Mouse (Mus musculus): ENCODE results near the gene Jkamp.

GRCm38 (mm10) chr12:72089802-72090201 lies 4.4 kb downstream of the Jkamp start:
- TF ChIP-seq CTCF (IDR thresholded peaks at IDR 0.05 in 2 of 3, conservative IDR thresholded peaks at IDR 0.05 in 1 of 3; ENCODE audit: control insufficient read depth in 1 of 3, insufficient read depth in 1 of 3, low read depth in 2 of 3, low read length in 3 of 3, poor library complexity in 1 of 3, severe bottlenecking in 1 of 3) (no peak), EP300 (IDR thresholded peaks at IDR 0.05; ENCODE audit: low read depth in 1 of 2, low read length in 2 of 2) (no peak), TCF12 (IDR thresholded peaks at IDR 0.05; ENCODE audit: low read depth, low read length) (no peak), ZKSCAN1 (IDR thresholded peaks at IDR 0.05; ENCODE audit: low read depth, low read length) (no peak), POLR2A (IDR thresholded peaks at IDR 0.05; ENCODE audit: control insufficient read depth in 1 of 2, insufficient read depth in 1 of 2, low read depth in 1 of 2, low read length in 2 of 2, poor library complexity in 1 of 2) (no peak), ETS1 (IDR thresholded peaks at IDR 0.05; ENCODE audit: low read depth, low read length) (no peak), NRF1 (IDR thresholded peaks at IDR 0.05; ENCODE audit: insufficient read depth, low read depth, low read length, poor library complexity, severe bottlenecking) (no peak), RCOR1 (IDR thresholded peaks at IDR 0.05; ENCODE audit: low read depth, low read length) (no peak)
